Mouse (Mus musculus) telencephalon, adult 2 months (tissue): ENCODE data around the gene Gm20850.
"Not testable (repeated sequence)": the region's sequence is repeated elsewhere in the genome, so short reads cannot be mapped to it uniquely, and the experiment has no call there.

Experiments
- DNase-seq: peaks from one replicate; pipeline ENCODE4 v3.0.0-alpha.2; 2011; ENCODE audit warnings: low read depth, low spot score

Gene Gm20850

GRCm38 (mm10) chrY:75715022-75715421 is at the start of gene Gm20850:
Gene Gm20850 (plus strand): TSS chrY:75715322.
- DNase-seq: not testable (repeated sequence)
